Mouse (Mus musculus) heart, postnatal 0 days (tissue): ENCODE measurements at regions not wholly inside any gene's neighbourhood (a gene's known extent, or its start where the extent isn't known, plus 50 kb on each side); places are given as distances from the start of the nearest gene placed in this dataset.

Experiments
- CTCF ChIP-seq: IDR thresholded peaks from 2 replicates; pipeline ENCODE4 v1.5.1; 2016; ENCODE audit warnings: antibody characterized with exemption, control low read depth, low read depth
- EP300 ChIP-seq: IDR thresholded peaks from 2 replicates; pipeline ENCODE4 v1.6.1; 2016; ENCODE audit warnings: antibody characterized with exemption, low read depth

DNA sequence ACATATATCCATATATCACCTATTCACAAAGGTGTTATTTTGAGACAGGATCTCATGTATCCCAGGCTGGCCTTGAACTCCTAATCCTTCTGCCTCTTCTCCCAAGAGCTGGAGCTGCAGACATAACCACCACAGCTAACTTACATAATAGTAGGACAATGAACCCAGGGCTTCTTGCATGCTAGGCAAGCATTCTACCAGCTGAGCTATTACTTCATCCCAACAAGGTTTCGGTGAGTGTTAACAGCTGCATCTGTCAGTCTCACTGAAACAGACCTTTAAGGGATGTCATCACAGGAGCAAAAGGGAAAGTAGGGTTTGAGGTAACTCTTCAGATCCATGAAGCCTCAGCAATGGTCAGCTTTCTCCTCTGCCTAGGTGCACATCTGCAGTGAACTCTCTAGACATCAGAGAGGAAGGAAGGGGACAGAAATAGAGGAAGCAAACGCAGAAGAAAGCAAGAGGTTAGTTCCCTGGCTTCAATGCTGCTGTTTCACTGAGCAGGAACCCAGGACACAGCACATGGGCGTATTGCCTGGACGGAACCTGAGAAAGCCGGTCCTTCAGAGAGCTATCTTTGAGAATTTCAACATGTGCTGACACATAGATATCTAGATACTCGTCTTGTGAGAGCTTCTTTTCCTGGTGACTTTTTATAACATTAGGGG is 163.1 kb downstream of the Pfkfb3 start:
- no peak for TF ChIP-seq CTCF
- TF ChIP-seq EP300, result no peak
